Mouse (Mus musculus) cerebellum, adult 2 months (tissue): ENCODE results near the gene Zfp286. TPM values are rescaled to one million over a fixed set of nuclear protein-coding genes. Genes with fewer than 3 reads are reported as not detected.

ENCODE experiments used
- DNase-seq, 2 experiments: peaks; one replicate each; pipeline ENCODE4 v3.0.0; 2021
- H3K27ac ChIP-seq: fragments of 200-500 bp; 2 replicates; pipeline ENCODE4 v1.5.1; 2012; ENCODE audit warnings: low read length, control low read depth, inconsistent platforms; ENCODE audit not compliant: insufficient read depth
- H3K27me3 ChIP-seq: fragments of 200-500 bp; 2 replicates; pipeline ENCODE4 v1.6.1; 2012; ENCODE audit warnings: inconsistent platforms, mild to moderate bottlenecking, low read length, moderate library complexity; ENCODE audit not compliant: control insufficient read depth, insufficient read depth
- H3K4me1 ChIP-seq: fragments of 200-500 bp; 2 replicates; pipeline ENCODE4 v1.6.1; 2011; ENCODE audit warnings: low read length; ENCODE audit not compliant: control insufficient read depth, insufficient read depth
- H3K4me3 ChIP-seq: fragments of 200-500 bp; replicated peaks from 2 replicates; pipeline ENCODE3; 2011; ENCODE audit warnings: mild to moderate bottlenecking, low read depth, low read length, control low read depth; ENCODE audit not compliant: insufficient read depth
- CTCF ChIP-seq: fragments of 200-500 bp; IDR thresholded peaks from 2 replicates; pipeline ENCODE4 v1.5.1; 2011; ENCODE audit warnings: low read depth, mild to moderate bottlenecking, control low read depth, low read length, moderate library complexity, borderline replicate concordance; ENCODE audit not compliant: insufficient read depth
- POLR2A ChIP-seq: fragments of 200-500 bp; IDR thresholded peaks from 2 replicates; pipeline ENCODE4 v1.6.1; 2011; ENCODE audit warnings: low read length, control low read depth, borderline replicate concordance; ENCODE audit not compliant: insufficient read depth
- WGBS: fragments of 180-500 bp; shearing (Covaris S2); methylation state at CpG from one replicate; pipeline ENCODE4 v1.1.7; 2018; 5-methylcytosine and 5-hydroxymethylcytosine counted together
- polyA plus RNA-seq: library from polyadenylated mRNA; depleted of rRNA; stranded (reverse); fragments of >200 nt; gene quantifications from 2 replicates; pipeline ENCODE4 v1.2.3, GENCODE M21; 2012

Zfp286 gene
- polyA plus RNA-seq, 1 experiment: 9.8 TPM

DNA sequence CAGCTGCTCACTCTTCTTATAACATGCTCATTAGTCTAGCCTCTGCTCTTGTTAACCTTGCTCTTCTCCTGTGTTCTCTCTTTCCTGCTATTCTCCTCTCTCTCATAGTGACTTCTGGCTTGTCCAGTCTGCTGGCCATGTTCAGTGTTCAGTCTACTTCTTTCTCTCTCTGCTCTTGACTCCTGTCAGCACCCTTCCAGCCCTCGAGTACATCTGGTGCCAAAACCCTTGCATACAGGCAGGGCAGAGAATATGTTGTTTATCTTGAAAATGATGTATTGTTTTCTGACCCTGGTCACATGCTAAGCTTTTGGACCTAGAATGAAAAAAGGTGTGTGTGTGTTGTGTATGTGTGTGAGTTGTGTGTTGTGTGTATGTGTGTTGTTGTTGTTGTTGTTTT is 24.2 kb upstream of the Zfp286 start:
- H3K27me3 ChIP-seq: no peaks in the 10 kb centered on the region
- 46% methylated on average over 1 of the region's 1 CpGs for WGBS
- DNase-seq: no peak
- H3K4me1 ChIP-seq: peaks cover 5% of the 10 kb centered on the region
- no peak for TF ChIP-seq CTCF
- no peak overlapping the region for H3K4me3 ChIP-seq
- no peak overlapping the region for H3K27ac ChIP-seq

- Histone ChIP-seq H3K4me1 (peaks cover 5% of the 10 kb centered on the region), H3K4me3 (no peak overlapping the region), H3K27ac (no peak overlapping the region), H3K27me3 (no peaks in the 10 kb centered on the region)
- WGBS: 86% methylated on average over 6 of the region's 6 CpGs
- DNase-seq: no peak
- TF ChIP-seq CTCF: no peak
Measured at GRCm38 (mm10) chr11:62812268-62812667, 23.0 kb upstream of the Zfp286 start.

DNA sequence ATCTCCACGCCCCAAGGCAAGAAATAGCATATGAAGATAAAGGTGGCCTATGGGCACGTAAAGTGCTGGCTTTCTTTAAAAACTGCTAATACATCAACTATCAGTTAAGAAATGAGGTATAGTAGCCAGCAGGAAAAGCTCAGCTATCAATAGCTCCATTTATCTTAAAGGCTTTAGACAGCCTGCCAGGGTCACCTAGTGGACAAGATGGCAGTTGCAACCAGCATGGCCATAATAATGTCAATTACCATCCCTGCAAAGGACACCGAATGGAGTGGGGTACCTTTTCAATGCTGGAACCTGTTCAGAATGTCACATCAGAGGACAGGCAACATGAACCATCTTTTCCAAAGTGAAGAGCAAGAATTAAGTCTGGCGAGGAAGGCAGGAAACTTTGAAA is 19.9 kb upstream of the Zfp286 start:
- no peak for DNase-seq
- Histone ChIP-seq H3K27ac (no peak overlapping the region), H3K27me3 (no peaks in the 10 kb centered on the region), H3K4me3 (no peak overlapping the region), H3K4me1 (no peaks in the 10 kb centered on the region)
- whole genome bisulfite sequencing: 75% methylated on average over 4 of the region's 4 CpGs
- TF ChIP-seq POLR2A (no peak), CTCF (peak; percentile 36; the same call in 1 of the 2 replicates)

DNA sequence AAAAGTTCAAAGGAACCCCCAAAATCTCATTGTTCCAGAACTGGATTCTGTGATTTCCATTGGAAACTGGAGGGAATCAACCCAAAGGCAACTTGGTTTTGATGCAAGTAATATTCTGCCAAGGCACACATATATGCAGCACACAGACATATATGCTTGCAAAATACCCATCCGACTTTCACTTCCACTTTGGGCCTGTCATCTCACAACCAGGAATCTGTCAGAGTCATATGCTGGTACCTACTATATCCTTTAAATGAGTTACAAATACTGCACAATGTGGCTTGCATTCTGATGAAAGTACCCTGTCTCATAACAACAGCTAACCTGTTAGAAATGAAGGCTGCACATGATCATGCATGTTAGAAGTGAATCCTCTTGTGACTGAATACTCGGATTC is 18.7 kb upstream of the Zfp286 start:
- H3K4me3 ChIP-seq: no peak overlapping the region
- no peaks in the 10 kb centered on the region for H3K27me3 ChIP-seq
- 84% methylated on average over 2 of the region's 2 CpGs for WGBS
- no peaks in the 10 kb centered on the region for H3K4me1 ChIP-seq
- H3K27ac ChIP-seq: no peak overlapping the region
- DNase-seq: no peak
- TF ChIP-seq CTCF (no peak), POLR2A (no peak)

DNA sequence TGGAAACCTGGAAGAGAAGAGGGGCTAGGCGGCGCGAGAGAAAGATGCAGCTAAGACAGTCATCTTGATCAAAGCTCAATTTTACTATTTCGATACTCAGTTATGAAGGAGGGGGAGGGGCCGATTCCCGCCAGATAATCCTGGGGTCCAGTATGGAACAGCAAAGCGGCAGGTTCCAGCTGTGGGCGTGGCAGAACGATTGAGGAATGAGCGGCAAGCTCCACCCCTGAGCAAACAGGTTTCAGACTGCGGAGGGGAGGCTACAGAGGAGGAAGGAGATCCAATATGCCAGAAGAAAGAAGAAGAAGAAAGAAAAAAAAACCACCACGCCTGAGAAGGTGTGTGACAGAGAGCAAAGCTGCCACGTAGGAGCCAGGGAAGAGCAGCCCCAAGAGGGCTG is 14.9 kb upstream of the Zfp286 start:
- Histone ChIP-seq H3K27ac (no peak overlapping the region), H3K27me3 (no peaks in the 10 kb centered on the region), H3K4me3 (no peak overlapping the region), H3K4me1 (no peaks in the 10 kb centered on the region)
- 54% methylated on average over 13 of the region's 13 CpGs for WGBS
- no peak for TF ChIP-seq POLR2A
- no peak for TF ChIP-seq CTCF
- no peak for DNase-seq

DNA sequence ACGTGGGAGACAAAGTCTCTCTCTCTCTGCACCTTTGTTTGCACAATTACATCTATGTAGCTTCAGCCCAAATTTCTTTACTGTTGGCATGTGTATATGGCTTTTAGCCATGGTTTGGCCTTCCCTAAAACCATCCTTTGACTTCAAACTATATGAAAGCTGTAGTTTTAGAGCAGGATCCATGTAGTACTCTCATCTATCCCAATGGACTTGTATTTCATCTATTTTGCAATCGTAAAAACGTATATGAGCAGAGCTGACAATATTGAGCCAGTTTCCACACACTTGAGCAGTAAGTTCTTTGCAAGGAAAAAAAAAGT is 315 bp upstream of the Zfp286 start:
- Histone ChIP-seq H3K4me3 (peak overlapping the region; percentile 62), H3K27me3 (no peaks in the 10 kb centered on the region), H3K4me1 (peaks cover 3% of the 10 kb centered on the region; the same call in 1 of the 2 replicates), H3K27ac (no peak overlapping the region)
- WGBS: 53% methylated on average over 3 of the region's 3 CpGs
- DNase-seq: no peak
- TF ChIP-seq POLR2A (no peak), CTCF (no peak)

DNA sequence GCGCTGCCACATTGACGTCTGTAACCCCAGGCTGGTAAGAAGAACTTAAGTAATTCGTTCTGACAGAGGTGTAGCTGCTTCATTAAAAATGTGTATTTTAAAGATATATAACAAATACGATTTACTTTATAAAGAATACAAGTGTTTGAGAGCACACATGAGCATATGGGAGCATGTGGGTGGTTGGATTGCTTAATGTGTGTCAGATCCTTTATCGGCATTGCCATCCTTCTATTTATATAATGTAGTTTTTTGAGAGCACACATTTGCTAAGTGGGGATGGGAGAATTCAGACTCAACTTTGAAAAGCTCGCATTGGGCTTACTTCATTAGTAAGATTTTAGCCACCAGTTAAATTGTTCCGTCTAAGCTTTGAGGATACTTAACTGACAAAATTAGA is 12.8 kb downstream of the Zfp286 start:
- Histone ChIP-seq H3K27me3 (no peaks in the 10 kb centered on the region), H3K27ac (no peak overlapping the region), H3K4me1 (no peaks in the 10 kb centered on the region), H3K4me3 (no peak overlapping the region)
- TF ChIP-seq CTCF: no peak
- no peak for TF ChIP-seq POLR2A
- 96% methylated on average over 7 of the region's 7 CpGs for WGBS
- DNase-seq: no peak

DNA sequence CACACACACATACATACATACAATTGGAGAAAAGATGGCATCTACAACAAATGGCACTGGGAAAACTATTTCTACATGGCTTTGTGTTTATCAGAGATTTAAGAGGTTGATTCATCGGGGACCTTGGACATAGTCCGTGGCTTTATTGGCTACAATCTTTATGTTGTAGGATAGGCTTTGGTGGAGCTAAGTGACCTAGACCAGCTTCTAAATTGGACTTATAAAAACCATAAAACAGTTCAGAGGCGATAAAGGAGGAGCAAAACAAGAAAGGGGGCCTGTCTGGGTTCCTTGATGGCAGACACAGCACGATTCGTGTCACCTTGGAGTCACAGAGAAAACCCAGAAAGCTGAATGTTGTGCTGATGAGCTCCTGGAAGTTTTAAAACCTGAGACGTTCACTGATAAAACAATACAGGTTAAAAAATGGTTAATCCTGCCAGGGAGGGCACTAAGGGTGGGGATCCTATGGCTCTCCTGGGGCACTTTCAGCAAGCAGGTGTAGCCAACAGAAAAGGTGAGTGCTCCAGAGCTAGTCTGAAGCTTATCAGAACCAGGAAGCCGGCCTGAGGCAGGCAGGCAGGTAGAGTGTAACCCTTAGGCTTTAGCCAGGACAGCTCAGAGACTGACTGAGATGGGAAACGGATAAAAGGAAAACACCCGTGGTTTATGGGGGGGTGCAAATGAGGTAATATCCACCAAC is 28.4 kb downstream of the Zfp286 start:
- DNase-seq: no peak
- 78% methylated on average over 9 of the region's 9 CpGs for WGBS
- Histone ChIP-seq H3K4me1 (no peaks in the 10 kb centered on the region), H3K27ac (no peak overlapping the region), H3K27me3 (no peaks in the 10 kb centered on the region), H3K4me3 (no peak overlapping the region)
- TF ChIP-seq CTCF: no peak
- TF ChIP-seq POLR2A: no peak
